Mouse (Mus musculus) MN1 (cell line): ENCODE measurements around the gene Fam213a.
A peak's percentile ranks its signal among the peaks of the same experiment; 100 is the strongest.

Experiments used
- DNase-seq: peaks from one replicate; pipeline ENCODE4 v3.0.0-alpha.2; 2016; ENCODE audit warnings: low spot score

Gene Fam213a

DNA sequence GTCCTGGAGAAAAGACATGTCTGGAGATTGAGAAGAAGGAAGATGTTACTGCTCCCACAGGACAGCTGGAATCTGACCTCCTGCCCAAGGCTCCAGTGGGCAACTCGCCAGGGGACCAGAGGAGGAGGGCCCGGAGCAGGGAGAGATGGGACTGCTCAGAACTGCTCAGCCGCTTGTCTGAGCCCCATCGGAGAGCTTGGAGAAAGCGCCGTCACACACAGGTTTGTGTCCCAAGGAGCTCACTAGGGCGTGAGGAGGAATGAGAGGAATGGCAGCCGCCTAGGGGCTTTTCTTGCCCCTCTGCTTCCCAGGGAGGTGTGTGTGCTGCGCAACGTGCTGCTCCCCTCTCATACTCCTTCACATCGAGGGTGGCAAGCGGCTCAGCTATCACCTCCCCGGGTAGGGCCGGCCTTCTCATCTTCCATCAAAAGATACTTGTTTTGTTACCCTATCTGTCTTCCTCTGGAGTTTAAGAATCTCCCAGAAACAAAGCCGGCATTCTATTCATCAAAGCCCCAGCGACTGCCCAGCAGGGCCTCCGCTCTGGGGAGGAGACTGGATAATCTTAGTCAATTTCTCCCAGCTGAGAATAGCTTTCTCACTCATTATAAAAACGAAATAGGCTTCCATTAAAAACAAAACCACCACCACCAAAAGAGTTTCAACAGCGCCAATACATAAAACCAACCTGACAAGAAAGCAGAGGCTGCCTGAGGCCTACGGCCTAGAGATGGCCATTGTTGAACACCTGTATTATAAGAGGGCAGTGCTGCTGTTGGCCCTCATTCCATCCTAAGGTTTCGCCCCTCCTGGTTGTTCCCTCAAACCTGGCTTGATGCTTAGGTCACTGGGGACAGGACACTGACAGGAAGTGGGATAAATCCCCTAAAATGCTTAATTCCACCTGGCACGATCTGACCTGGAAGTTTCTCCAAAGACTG lies 9.1 kb downstream of the Fam213a start:
- DNase-seq: no peak

DNA sequence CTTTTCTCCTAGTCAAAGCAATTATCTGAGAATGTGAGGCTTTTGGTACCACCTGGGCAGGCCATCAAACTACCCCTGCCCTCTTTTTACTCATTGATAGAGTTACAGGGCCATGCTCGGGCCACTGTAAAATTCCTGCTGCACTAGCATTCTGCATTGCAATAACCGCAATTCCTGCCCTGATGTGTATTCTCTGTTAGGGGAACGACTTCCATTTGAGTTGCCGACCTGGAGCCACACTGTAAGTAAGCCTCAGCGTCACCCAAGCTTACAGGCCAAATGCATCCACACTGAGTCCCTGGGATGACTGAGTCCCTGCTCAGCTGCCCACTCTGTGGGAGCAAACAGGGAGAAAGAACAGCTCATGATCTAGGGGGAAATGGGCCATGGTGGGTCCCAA lies 12.0 kb downstream of the Fam213a start:
- no peak for DNase-seq

DNA sequence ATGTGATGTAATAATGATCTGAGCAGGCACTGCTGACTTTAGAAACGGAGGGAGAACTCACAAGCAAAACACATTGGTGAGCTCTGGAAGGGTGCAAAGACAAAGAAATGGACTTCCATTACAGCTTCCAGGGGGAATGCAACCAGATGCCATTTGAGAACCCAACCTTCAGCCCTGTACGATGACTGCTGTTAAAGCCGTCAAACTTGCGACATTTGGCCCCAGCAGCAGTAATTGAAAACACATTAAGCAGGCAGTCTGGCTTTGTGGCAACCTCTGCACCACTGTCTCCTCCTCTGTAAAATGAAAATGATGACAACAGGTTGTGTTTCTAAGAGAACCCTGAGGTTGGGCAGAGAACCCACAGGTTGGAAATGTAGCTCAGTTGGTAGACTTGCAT lies 12.8 kb downstream of the Fam213a start:
- DNase-seq: no peak

DNA sequence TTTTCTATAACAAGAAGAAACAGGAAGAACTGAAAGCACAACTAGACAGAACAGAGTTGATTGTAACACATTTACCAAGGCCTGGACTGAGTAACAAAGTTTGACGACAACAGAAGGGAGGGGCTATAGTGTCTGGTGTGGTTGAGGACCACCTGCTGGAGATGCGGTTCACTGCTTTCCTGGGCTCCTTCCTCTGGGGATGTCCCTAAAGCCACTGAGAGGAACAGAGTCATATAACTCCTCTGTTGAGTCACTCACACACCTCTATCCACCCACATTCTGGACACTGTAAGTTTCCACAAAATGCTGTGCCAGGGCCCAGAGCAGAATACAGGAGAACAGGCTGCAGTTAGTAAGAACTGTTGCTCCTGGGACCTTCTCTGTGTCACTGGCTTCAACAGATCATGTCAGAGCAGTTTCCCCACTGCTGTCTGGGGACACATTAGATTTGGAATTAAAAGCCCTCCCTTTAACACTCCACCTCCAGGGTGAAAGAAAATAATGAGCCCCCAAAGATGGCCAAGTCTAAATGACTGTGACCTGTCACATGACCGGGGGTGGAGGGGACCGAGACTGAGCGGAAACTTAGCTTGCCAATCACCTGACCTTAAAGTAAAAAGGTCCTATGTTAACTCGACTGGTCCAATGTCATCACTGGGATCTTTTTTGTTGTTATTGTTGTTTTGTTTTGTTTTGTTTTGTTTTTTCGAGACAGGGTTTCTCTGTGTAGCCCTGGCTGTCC lies 13.5 kb downstream of the Fam213a start:
- no peak for DNase-seq

DNA sequence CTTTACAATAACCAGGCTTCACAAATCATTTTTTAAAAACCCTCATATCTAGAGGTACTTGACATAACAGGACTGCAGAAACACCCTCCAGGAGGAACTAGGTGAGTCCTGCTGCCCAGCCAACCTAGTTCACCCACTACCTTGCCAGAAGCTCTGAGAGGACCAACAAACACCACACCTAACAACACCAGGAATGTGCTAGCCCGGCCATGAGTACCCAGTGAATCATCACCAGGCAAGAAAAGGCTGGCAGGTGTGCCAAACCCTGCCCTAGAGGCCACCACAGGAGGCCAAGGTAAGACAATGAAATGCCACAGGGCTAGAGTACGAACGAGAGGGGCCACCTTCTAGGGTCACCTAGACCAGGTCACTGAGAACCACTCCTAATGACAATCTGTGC lies 17.4 kb downstream of the Fam213a start:
- no peak for DNase-seq

DNA sequence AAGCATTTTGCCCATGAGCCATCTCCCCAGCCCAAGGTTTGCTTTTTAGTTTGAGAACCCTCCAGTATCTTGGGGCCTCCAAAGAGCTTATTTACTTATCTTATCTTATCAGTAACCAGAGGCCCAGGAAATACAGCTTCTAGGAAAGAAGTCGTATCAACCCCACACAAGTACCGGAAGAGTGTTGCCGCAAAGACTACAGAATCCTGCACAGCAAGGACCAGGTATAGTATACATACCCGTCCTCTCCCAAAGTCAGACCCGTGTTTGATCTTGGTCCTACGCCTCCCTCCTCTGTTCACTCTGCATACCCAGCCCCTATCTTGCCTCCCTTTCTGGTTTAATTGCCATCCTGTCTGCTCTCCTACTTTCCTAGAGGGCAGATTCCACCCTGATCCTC lies 21.1 kb downstream of the Fam213a start:
- DNase-seq: no peak

DNA sequence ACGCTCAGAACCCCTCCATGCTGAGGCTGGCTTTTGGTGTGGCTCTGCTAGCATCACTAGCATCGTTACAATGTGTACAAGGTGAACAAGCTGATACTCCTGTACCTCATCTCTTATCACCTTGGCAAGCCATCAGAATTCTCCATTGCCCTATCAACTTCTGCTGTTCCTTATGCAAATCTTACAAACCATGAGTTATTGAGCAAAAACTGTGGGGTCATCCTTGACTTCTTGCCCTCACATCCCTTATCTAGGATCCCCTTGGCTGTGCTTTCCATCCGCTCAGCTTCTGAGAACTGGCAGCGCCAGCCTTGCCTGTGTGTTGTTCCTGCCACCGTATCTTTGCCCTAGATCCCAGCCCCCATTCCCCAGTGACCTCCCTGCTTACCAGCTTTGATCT lies 24.8 kb downstream of the Fam213a start:
- no peak for DNase-seq

DNA sequence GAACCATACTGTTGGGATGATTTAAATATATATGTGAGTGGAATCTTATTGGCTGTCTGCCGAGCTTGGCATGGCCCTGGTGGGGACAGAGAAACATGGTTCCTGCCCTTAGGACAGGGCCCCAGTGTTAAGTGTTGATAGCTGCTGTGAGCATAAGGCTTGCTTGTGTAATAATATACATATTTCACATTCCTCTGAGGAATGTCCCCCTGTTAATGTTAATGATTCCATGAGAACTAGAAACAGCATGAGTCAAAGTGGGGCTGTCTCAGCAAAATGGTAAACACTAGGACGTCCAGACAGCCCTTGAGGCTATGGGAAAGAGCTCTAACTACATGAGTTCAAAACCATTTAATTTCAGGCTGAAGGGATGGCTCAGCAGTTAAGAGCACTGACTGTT lies 26.4 kb downstream of the Fam213a start:
- no peak for DNase-seq

DNA sequence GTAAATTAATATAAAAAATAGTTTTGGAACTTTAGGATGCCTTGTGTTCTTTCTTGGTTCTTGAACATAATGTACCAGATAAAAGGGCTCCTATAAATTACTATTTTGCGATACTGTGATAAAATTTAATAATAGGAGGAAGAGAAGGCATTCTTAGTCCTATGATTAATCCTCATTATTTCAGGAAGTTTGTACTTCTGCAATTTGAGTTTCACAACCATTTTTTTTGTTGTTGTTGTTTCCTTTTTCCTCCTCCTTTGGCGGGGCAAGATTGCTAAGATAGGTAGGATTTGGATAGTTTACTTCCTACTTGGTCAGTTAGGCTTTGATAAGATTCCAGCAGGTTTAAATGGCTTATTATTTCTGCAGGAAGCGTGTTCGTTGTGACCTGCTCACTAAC lies 28.0 kb downstream of the Fam213a start:
- no peak for DNase-seq

DNA sequence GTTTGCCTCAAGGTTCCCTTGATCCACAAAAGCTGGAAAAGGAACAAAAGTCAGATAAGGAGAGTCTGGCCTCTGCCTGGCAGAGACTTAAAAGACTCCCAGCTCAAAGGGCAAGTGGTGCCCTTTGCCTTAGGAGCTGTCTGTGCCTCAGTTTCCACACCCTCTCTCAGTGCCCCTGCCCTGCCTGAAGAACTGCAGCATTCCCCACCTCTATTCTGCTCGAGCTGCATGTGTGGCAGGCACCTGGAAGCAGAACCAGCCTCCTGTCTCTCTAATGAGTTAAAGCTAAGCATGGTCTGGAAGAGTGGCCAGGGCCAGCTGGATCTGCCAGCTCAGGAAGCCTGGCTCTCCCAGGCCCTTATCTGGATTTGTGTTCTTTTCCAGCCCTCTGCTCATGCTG lies 33.9 kb downstream of the Fam213a start:
- DNase-seq: no peak

DNA sequence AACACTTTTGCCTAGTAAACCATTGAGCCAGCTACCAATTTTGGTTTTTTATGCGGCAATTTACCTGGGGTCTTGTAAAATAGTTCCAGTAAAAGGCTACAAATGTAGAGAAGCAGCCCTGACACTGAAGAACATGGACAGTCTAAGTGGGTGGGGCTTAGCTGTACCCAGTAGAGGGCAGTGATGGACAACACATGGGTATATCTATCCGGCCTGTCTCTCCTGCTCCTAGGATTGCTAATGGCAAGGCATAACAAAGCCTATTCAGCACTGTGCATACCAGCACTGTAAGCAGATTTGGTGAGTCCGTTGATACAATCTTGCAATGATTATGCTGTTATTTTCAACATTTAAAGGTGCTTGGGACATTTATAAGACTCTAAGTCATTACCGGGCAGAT lies 34.6 kb downstream of the Fam213a start:
- DNase-seq: peak; percentile 14

DNA sequence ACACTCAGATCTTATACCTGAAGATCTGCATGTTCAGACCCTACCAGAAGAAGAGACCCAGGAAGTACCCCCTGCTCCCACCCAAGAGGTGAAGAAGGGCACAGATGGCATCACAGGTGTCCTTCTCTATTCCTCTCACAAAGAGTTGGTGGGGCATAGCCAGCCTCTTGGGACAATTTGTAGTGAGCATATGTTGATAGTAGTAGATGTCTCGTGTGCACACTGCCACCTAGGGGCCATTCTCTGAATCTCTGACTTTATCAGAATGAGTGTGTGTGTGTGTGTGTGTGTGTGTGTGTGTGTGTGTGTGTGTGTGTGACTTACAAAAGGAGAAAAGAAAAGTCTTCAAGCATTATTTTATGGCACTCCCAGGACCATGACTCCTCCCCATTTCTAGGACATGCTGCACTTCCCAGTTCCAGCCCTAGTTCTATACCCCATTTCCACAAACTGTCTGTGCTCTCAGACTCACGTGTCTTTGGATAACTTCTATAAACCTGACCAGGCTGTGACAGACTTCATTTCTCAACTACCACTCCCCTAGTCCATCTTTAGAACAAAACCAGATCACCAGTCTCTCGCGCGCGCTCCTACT lies 38.4 kb downstream of the Fam213a start:
- peak; percentile 71 for DNase-seq

DNA sequence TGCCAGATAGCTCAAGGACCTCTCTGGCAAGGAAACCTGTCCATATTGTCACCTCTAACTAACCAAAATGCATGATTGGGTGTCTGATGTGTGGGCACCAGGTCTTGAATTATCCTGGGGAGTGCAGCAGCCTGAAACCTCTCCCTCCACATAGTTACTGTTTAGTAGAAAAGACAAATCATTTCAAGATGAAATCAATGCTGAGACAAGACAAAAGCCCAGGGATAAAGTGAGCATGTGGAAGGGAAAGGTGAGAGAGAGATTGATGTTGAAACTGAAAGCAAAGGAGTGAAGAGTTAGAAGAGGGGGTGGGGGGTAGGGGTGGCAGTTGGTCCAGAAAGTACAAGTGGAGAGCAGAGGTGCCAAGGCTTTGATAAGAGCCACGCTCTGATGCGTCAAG lies 45.5 kb downstream of the Fam213a start:
- no peak for DNase-seq

DNA sequence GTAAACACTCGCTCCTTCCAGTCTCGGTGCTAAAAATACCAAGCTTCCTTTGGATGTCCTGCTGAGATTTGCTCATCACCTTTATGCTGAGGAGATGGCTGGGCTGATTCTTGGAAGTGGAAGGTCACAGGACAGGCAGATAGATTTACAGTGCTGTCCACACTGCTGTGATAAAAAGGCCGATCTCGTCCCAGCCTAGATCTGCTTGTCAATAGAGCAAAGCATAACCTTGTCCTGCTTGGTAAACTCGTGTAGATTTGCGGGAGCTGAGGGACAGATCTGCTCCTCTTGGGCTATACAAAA lies 46.0 kb downstream of the Fam213a start:
- no peak for DNase-seq

DNA sequence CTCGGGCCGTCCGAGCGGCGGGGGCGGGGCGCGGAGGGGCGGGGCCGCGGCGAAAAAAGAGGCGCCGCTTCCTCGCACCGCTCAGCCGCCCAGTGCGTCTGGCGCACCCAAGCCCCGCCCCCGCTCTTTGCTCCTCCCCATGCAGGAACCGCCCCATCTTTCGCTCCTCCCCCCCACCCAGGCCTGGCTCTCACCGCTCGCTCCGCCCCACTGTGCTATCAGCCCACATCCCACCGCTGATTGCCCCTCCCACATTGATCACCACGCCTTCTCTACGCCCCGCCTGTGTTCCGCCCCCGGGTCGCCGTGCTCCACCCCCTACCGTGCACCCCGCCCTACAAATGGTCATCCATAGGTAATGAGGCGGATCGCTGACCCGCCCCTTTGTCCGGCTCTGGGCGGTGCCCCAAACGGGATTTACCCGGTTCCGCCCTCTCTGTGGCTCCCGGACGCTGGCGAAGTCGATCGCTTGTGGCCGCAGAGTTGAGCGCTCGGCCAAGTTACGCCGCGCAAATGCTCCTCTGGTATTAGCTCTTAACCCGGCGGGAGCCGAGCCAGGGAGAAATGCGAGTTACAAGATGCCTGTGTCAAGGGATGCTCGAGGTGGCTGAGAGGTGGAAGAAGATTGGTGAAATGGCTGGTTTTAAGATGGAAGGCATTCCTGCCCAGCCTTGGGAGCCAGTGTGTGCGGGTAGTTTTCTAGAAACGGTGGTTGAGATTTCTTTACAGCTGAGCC lies 46.6 kb downstream of the Fam213a start:
- peak; percentile 94 for DNase-seq

DNA sequence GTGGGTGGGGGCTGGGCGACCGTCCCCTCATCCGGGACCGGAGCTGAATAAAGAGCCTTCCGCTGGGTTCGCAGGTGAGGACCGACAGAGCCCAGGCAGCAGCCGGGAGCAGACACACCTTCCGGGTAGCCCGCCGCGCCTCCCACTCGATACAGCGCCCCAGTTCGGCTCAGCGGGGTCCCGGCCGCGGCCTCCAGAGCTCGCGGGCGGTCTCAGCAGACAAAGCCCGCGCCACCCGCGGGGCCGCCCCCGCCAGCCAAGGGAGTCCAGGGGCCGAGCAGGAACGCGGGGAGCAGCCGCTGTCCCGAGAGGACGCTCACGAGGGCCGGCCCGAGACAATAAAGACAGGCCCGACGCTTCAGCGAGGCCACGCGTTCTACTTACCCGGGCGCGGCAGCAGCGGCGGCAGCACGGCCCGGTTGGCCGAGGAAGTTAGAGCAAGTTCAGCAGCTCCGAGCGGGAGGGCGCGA lies 47.2 kb downstream of the Fam213a start, which contains the start of gene Tspan14:
TSS of gene Tspan14 (minus strand) at position 416 of the 470 bp plus-strand sequence.
- DNase-seq: no peak

DNA sequence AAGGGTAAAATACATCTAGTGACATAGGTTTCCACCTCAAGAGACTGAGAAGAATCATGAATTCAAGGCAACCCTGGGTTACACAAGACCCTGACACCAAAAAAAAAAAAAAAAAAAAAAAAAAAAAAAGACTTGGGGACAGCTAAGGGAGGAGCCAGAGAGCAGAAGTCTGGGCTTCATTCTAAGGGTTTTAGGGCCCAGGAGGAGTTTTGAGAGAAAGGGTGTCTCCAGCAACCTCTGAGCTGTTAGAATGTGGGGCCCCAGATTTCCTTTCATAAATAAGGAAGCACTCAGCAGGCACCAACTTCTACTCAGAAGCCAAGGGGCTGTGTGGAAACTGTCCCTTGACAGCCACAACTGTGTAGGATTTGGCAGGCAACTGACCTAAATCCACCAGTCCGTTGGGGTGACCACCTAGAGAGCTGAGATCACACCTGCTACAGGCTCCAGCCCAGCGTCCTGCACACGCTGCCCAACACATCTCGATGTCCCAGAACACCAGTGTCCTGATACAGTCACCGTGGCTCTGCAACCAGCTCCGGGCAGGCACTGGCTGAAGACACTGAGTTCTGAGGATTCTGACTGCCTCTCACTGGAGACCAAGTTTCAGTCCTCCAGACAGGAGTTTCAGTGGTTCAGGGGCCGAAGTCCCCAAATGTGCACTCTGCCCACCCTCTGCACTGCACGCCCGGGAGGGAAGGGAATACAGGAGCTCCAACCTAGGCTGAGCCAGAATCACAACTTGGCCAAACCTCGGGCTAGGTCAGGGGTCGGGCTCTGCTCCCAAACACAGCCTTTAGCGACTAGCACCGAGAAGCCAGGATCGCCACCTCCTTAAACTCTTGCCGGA lies 47.9 kb downstream of the Fam213a start:
- DNase-seq: peak; percentile 23

DNA sequence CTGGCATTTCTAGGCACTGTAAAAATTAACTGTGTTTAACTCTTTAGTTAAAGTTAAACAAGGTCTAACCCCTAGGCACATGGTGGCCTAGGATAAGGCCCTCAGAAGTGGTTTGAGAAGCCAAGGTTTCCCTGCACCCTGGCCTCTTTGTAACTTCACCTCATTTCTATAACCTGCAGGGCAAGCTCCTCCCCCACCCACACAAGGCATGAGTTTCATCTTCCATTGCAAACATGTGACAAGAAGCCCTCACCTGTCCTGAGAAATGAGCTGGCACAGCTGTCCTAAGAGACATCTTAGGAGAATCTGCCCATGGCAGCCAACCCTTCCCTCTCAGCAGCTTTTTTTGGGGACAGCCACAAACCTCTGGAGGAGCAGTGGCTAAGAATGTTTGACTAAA lies 48.7 kb downstream of the Fam213a start:
- DNase-seq: no peak

DNA sequence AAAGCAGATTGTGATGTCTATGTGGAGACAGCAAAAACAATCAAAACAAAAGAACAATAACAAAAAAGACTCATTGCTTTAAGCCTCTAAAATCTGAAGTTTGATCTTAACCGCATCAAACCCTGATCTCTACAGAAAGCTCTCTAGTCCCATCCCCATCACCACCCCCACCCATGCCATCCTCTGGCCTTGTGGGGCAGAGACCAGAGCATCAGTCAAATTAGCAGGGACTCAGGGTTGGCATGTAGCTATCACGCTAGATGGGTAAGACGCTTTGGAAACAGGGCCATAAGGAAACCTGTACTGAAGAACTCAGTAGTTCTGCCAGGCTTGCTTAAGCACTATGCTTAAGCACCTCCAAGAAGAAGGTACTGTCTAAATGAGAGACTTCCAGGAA lies 49.4 kb downstream of the Fam213a start:
- DNase-seq: no peak

DNA sequence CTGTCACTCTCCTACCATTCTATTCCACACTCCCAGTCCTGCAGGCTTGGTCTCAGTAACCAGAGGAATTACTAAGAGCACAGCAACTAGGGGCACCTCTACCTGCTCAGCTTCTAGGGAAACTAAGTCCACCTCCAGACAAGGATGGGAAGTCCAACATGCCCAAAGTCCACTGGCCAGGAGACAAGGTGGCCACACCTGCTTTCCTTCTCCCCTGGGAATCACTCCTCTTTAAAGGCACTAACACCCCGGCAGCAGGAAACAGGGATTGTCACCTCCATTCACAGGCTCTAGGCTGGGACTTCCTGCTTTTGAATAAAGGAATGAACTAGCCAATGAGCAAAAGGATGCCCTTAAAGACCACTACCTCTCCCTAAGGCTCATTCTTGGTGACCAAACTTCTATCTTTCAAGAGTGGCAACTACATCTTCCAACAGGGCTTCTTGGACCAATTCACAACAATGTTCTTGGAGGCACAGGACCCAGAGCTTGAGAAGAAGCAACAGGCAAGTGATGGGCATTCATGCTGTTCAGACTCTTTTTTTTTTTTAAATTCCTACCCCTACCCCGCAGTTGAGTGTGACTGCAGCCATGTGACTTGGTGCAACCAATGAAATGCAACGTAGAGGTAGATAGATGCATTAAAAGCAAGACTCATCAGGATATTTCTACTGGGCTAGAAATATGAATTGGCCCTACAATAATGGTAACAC lies 49.9 kb downstream of the Fam213a start:
- DNase-seq: no peak
